Comparison of ENCODE assay signal across 8 mouse cellular contexts in genomic region chr3:108911548-108912413, GRCm38 (mm10). TPM values are rescaled to one million over a fixed set of nuclear protein-coding genes. Genes with fewer than 3 reads are reported as not detected.
DNase-seq lines count a peak whose midpoint lies in the region; ATAC-seq lines count a peak whose summit lies in the region.

TSS of gene Prpf38b (minus strand) at chr3:108911727.

- H3K27me3 ChIP-seq in forebrain, embryonic 14.5 days (replicated peaks; ENCODE audit: control insufficient read depth, insufficient read depth, low read length), result no peaks in the 10 kb centered on the region
- H3K27me3 ChIP-seq in neural tube, embryonic 15.5 days (replicated peaks), result no peaks in the 10 kb centered on the region

- H3K27ac ChIP-seq in forebrain, embryonic 14.5 days (ENCODE audit: low read depth, low read length), result peak within 1 kb of the TSS; percentile 94
- H3K27ac ChIP-seq in neural tube, embryonic 15.5 days (replicated peaks), result peak within 1 kb of the TSS; percentile 97

- ATAC-seq in forebrain, embryonic 14.5 days, result peak; percentile 100
- peak; percentile 100 for ATAC-seq in neural tube, embryonic 15.5 days (ENCODE audit: low FRiP score)

- peak within 1 kb of the TSS; percentile 98 for H3K4me2 ChIP-seq in forebrain, embryonic 14.5 days (ENCODE audit: low read length)
- H3K4me2 ChIP-seq in neural tube, embryonic 15.5 days, result peak within 1 kb of the TSS; percentile 96

- intact Hi-C loops in heart, postnatal 14 days (cut with DNase I), result loop anchor here (5.0 to 10.0 kb wide), 3 partner anchors 69 to 347 kb away; partner anchors contain the start of genes Stxbp3 and Tmem167b

- 1% methylated on average over 53 of the region's 53 CpGs for WGBS in forebrain, embryonic 14.5 days
- WGBS in neural tube, embryonic 15.5 days, result under 1% methylated on average over 53 of the region's 53 CpGs

- peaks cover 11% of the 10 kb centered on the region for H3K36me3 ChIP-seq in forebrain, embryonic 14.5 days (ENCODE audit: control insufficient read depth, insufficient read depth, low read length)
- 0 out of 2 replicates have a peak, but pooled peaks cover 4% of the 10 kb centered on the region for H3K36me3 ChIP-seq in neural tube, embryonic 15.5 days

- no peaks in the 10 kb centered on the region for H3K9me3 ChIP-seq in forebrain, embryonic 14.5 days (replicated peaks; ENCODE audit: control insufficient read depth, low read length)
- H3K9me3 ChIP-seq in neural tube, embryonic 15.5 days (replicated peaks), result no peaks in the 10 kb centered on the region

- H3K9ac ChIP-seq in forebrain, embryonic 14.5 days (ENCODE audit: low read length), result peak within 1 kb of the TSS; percentile 93
- peak within 1 kb of the TSS; percentile 89 for H3K9ac ChIP-seq in neural tube, embryonic 15.5 days (replicated peaks)

- H3K4me1 ChIP-seq in forebrain, embryonic 14.5 days (ENCODE audit: control insufficient read depth, insufficient read depth, low read length), result peaks cover 11% of the 10 kb centered on the region
- H3K4me1 ChIP-seq in neural tube, embryonic 15.5 days, result peaks cover 19% of the 10 kb centered on the region

- peak; percentile 97 for DNase-seq in ES-CJ7 (ENCODE audit: low read depth, low spot score)
- peak; percentile 92 for DNase-seq in cerebellum, adult 11 months
- DNase-seq in forebrain, embryonic 14.5 days (ENCODE audit: low spot score), result peak; percentile 98
- peak; percentile 95 to 97 for DNase-seq in heart, postnatal 14 days
- DNase-seq in layer of hippocampus, adult 11-12 months (ENCODE audit: low spot score), result peak; percentile 96
- peak; percentile 96 for DNase-seq in lung, adult 18-20 months
- DNase-seq in testis, postnatal 14 days (ENCODE audit: low spot score), result peak; percentile 97

- peak within 1 kb of the TSS; percentile 65 for H3K4me3 ChIP-seq in forebrain, embryonic 14.5 days (ENCODE audit: low read depth, low read length)
- H3K4me3 ChIP-seq in neural tube, embryonic 15.5 days (replicated peaks), result peak within 1 kb of the TSS; percentile 94

RNA-seq across cellular contexts. Expression of gene Prpf38b, which starts in this region (rescaled TPM):
- polyA plus RNA-seq in forebrain, embryonic 14.5 days (2014; fragmentation: Nextera tagmentation; extraction: Ambion mirVana), result 33.9 and 42.6 TPM in 2 replicates
- total RNA-seq in heart, postnatal 14 days (2021), result 10 to 100 TPM; 27.7 to 28.1 TPM
- polyA plus RNA-seq in neural tube, embryonic 15.5 days (2015; fragmentation: Nextera tagmentation; extraction: Ambion mirVana), result 50.4 and 55.3 TPM in 2 replicates

Comparison
In these comparisons a context has a peak if more than half of its experiments do, and no peak if none do; other contexts are left out.
1. Peak in every context shown above with its lines: DNase-seq, ATAC-seq, H3K4me3 ChIP-seq and H3K27ac ChIP-seq.